Mouse (Mus musculus) myocyte (in vitro differentiated cells): ENCODE measurements at regions not wholly inside any gene's neighbourhood (a gene's known extent, or its start where the extent isn't known, plus 50 kb on each side); places are given as distances from the start of the nearest gene placed in this dataset.

ENCODE experiments used
- CEBPB ChIP-seq: IDR thresholded peaks from 2 replicates; pipeline ENCODE4 v1.6.1; 2011; ENCODE audit warnings: mild to moderate bottlenecking, moderate library complexity; ENCODE audit not compliant: poor library complexity, insufficient read depth, severe bottlenecking
- E2F4 ChIP-seq: IDR thresholded peaks from one replicate; pipeline ENCODE4 v1.6.1; 2011; ENCODE audit warnings: mild to moderate bottlenecking, control low read depth, moderate library complexity; ENCODE audit not compliant: insufficient read depth
- MAX ChIP-seq: IDR thresholded peaks from one replicate; pipeline ENCODE4 v1.6.1; 2011; ENCODE audit warnings: low read depth, mild to moderate bottlenecking, control low read depth
- POLR2A ChIP-seq: IDR thresholded peaks from one replicate; pipeline ENCODE4 v1.6.1; 2011; ENCODE audit warnings: low read depth, mild to moderate bottlenecking, control low read depth, moderate library complexity; ENCODE audit not compliant: insufficient read length
- POLR2AphosphoS2 ChIP-seq: IDR thresholded peaks from one replicate; pipeline ENCODE4 v1.6.1; 2011; ENCODE audit warnings: low read depth, control low read depth; ENCODE audit not compliant: insufficient read length

DNA sequence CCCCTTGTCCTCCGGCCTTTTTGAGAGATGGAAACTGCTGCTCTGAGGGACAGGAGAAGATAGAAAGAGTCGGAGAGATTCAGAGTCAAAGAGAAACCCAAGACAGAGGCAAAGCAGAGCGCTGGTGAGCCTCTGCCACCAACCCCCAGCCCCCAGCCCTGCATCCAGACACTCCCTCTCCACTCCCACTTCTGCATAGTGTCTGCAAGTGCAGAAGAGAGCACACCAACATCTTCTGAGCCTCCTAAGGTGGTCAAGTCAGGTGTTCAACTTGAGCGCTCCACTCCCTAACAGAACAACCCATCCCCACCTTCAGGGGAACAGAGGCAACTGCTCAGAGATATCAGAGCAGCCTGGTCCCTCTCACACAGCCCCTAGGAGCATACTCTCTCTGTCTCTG is 106.8 kb upstream of the Syt13 start:
- TF ChIP-seq CEBPB: no peak
- no peak for TF ChIP-seq POLR2A
- no peak for TF ChIP-seq MAX
- no peak for TF ChIP-seq E2F4
- TF ChIP-seq POLR2AphosphoS2: no peak
